Mouse (Mus musculus): ENCODE data around the gene Slc8a1.
A peak's percentile ranks its signal among the peaks of the same experiment; 100 is the strongest.

Gene Slc8a1

DNA sequence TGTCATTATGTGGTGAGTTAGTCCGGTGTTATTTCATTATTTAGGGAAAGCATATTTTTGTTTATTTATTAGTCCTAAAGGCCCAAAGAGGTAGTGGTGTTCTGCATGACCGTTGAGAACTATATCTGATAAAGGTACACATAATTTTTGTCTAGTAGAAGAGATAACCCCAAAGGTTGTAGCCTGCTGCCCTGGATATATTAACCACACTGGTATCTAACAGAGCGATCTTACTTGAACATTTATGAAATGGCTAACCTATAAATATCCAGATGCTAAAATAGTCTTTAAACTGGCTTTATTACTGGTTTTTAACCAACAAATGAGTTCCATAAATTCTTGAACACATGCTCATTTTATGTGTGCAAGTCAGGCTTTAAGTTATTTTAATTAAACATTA lies 161.3 kb downstream of the Slc8a1 start:
- DNase-seq (ENCODE audit: extremely low spot score, low spot score) = no peak

DNA sequence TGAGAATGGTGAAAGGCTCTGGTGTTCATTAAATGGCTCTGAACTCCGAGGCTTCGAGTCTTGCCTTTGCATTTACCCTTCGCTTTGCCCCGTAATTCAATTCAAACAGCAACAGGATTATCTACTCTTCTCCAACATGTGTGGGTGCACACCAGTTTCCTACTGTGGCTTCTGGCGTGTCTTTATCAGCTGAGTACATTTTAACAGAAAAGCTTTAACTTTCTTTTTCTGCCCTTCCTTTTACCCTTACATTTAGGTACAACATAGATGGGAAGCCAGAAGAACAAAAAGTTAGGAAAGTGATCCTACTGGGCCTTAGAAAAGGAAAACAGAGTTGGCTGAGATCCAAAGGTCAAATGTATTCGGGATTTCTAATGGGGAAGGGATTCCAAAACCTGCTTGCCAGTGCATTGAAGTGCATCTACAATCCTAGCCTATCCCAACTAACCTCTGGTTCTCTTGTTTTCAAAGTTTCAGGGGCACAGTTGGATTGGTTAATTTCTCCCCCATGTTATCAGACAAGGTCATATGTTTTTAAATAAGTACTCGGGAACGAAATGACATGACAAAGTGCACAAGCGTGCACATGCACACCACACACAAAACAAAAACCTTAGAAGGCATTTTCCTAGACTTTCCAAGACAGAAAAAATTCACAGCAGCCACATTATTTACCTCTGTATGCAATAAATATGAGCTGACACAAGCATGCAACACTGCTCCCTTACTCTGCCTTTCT lies 172.4 kb downstream of the Slc8a1 start:
- no peak for DNase-seq (ENCODE audit: extremely low spot score, low spot score)

DNA sequence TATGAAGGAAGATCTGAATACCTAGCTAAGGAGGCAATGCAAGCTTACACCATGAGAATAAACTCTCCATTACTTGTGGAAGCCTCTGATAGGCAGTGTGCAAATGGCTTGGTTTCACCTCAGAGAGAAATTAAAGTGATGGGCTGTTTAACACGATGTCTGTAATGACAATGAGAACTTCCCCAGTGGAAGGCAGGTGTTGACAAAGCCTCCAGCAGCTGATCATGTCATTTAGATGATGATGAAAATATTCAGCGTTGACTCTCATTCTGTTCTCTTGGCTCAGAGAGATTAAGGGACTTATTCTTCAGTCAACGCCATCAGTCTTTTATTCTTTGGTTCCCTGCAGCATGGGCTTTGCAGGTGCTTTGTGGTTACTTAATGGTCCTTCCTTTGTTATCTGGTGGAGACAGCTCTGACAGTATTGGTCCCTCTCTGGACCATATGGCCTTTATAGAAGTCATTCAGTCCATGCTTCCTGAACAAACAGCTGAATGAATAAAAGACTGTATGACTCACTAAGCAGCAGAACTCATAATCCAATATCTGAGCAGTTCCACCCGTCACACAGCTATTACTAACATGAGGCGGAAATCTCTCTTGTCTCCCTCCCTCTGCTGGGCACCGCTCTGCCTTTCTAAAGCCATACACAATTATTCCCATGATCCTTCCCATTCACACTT lies 184.0 kb downstream of the Slc8a1 start:
- no peak for DNase-seq (ENCODE audit: extremely low spot score, low spot score)

DNA sequence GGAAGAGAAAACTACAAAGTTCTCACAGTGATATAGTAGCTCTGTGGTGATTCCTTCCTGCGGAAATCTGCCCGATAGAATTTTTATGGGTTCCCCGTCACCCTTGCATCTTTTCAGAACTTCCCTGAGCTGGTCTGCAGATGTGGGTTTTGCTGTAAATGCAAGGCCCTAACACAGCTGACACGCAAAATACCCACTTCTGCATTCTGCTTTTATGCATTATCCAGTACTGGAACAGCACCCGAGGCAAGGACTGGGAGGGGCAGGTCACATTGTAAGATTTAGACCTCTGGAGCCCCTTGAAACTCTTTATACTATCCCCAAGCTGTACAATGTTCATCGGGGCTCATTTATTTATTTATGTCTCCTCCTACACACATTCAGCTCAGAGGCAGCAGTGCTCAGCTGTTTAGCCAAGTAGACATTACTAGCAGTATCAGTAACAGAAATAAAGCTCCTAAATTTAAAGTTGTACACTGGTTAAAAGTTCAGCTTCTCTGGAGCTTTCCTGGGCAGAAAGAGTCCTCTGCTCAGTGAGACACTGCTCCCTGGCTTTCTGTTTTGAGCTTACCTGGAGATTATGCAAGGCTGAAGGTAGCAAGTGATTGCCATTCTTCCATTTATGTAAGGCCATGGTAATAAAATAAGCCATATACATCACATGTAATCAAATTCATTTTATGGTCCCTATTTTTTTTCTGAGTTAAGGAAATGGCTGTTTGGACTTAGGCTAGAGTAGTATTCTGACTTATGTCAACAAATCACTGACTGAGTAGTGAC lies 186.1 kb downstream of the Slc8a1 start:
- no peak for DNase-seq (ENCODE audit: extremely low spot score, low spot score)

DNA sequence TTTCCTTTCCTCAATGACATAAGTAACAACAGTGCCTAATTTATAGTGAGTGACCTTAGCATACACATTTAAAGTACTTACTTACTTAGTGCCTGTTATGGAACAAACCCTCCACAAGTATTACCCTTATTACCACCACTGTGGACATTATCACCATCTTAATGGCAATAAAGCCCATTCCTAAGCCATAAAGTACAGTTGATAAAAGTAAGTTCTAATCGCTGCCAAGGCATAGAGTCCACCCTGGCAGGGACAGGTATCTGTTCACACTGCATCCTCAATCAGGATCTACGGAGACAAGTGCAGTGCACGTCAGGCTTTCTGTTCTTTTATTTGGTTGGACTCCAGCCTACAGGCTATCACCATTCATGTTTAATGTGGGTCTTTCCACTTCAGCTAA lies 187.3 kb downstream of the Slc8a1 start:
- DNase-seq (ENCODE audit: extremely low spot score, low spot score) = no peak

DNA sequence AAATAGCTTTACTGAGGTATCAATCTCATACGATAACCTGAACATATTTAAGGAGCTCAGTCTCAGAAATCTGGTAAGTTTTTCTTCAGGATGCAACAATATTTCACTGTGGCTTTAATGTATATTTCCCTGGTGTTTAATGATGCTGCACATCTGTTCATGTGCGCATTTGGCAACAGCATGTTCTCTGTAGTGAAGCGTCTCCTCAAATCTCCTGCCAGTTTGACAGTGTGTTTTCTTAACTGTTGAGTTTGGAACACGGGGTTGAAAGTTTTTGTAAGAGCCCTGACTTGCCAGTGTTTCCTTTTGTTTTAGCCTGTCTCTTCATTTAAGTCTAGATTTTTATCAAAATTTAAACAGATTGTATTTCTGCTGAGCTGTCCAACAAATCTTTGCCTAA lies 190.2 kb downstream of the Slc8a1 start:
- DNase-seq (ENCODE audit: extremely low spot score, low spot score) = no peak

DNA sequence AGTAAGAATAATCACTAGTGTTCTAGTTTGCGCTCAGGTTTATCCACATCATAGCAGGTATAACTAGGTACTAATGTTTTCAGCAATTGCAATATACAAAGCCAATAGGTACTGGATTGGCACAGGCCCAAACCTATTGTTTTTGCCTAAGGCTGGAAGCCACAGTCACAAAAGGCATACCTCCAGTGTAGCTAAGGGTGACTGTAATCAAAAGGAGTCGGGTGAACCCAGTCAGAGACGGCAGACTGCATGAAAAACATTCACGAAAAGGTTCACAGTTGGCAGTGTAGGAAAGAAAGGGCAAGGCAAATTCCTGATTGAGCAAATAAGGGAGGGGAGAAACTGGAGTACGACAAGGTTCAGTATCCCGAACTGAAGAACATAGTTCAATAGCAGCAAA lies 191.7 kb downstream of the Slc8a1 start:
- DNase-seq (ENCODE audit: extremely low spot score, low spot score) = no peak

DNA sequence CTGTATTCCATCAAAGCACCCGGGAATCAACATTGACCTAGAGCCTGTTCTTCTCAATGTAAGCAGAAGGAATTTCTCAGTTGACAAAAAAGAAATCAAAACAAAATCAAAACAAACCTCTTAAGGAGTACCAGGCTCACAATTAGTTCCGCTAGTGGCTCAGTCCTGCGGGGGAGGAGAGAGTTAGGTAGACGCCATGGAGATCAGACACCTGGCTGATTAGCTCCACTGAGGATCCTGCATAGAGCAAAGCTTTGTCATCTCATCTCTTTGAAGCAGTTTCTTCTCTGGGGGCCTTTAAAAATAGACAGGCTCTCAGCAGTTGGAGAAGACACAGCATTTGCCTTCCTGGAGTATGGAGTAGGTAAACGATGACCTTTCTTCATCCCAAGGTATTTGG lies 192.2 kb downstream of the Slc8a1 start:
- DNase-seq (ENCODE audit: extremely low spot score, low spot score) = no peak

DNA sequence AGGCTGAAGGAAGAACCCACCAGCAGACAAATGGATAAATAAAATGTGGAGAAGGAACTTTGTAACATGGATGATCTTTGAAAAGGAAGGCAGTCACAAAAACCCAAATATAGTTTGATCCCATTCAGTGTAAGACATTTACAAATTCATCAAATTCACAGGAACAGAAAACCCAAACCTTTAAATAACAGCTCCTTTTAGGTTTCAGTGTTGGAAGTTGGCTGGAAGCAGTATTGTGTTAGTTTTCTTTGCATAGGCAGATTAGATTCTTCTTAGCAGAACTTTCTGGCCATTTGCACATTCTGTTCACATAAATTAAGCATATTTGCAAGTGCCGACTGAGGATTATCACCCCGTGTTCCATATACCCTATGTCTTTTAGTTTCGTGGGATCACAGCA lies 193.3 kb downstream of the Slc8a1 start:
- no peak for DNase-seq (ENCODE audit: extremely low spot score, low spot score)

DNA sequence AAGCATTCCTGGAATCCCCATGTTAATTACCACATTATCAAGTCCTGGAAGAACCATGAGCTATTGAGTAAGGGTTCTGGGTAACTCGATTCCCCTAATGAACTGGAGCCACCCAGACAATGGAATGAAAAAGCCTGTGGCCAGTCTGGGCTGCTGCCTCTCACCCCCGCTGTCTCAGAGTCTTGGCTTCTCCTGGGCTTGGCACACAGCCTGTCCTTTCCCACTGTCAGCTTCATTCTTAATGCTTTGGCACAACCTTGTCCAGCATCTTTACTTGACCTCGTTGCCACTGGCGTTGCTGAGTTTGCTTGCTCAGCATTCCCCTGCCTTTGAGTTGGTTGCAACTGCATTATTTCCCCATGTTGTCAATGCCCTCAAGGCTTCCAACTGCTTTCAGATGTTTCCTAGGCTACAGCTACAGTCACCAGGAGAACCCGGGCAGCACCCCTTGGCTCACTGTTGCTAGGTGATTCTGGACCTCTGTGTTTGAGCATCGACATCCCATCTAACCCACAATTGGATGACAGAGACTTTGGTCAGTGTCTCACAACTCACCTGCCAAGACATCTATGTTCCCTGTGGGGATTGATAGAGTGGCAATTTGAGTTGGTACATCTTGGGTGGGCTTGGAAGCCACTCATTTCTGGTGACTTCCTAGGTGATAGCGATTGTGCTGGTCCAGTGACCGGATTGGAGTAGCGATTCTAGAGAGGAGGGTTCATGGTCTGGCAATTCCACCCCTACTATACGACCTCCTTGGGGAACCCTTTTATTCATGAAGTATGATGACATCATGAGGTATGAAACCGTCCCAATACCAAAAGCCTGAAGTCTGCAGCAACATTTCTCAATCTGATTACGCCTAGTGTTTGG lies 195.6 kb downstream of the Slc8a1 start:
- DNase-seq (ENCODE audit: extremely low spot score, low spot score) = no peak

DNA sequence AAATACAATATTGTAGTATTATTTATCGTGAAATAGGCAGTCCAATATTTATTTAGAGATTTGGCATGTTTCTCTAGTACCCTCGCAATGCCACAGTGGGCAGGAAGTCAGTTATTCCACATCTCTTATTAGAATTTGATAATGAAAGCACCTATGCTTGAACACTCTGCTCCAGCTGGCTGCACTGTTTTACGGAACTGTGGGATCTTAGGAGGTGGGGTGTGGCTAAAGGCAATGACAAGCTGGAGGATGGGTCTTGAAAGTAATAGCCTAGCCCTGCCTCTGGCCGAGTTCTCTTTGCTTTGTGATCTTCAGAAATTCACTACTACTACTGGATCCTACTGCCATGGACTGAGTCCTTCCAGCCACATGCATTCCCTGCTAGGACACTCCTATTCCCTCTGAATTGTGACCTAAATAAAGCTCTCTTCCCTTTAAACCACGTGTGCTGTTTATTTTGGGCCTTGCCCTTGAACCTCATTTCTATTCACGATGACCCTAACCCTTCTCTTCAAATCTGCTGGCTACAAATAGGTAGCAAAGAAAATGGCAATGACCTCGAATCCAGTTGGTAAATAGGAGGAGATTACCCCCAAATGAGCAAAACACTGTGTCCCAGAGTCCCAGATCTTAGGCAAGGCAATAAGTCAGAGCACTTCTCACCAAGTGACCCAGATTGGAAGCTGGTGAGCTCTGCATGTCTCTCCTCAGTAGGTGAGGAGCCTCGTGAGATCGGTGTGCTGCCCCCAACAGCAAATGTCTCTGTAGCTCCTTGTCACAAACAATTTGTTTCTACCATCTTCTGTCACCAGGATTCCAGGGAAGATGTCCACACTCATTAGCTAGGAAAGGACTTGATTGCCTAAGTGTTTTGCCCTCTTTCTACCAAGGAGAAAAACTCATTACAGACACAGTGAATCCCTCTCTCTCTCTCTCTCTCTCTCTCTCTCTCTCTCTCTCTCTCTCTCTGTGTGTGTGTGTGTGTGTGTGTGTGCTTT lies 199.7 kb downstream of the Slc8a1 start:
- DNase-seq (ENCODE audit: extremely low spot score, low spot score) = no peak

DNA sequence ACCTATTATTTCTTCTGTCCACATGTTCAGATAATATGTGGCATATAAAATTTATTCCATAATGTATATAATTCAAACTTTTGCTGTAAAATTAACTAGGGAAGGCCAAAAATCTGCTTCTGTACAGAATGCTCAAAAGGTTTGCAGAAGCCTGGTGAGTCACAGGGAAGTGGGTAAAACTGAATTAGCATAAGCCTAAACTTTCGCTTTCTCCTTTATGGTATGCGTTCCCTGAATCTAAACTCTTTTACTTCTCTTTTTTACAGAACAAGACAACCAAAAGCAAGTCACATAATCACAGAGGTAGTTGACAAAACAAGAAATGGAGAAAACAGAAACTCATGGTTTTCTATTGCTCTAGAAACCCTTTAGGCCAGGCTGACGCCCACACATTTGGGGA lies 202.1 kb downstream of the Slc8a1 start:
- DNase-seq (ENCODE audit: extremely low spot score, low spot score) = no peak

DNA sequence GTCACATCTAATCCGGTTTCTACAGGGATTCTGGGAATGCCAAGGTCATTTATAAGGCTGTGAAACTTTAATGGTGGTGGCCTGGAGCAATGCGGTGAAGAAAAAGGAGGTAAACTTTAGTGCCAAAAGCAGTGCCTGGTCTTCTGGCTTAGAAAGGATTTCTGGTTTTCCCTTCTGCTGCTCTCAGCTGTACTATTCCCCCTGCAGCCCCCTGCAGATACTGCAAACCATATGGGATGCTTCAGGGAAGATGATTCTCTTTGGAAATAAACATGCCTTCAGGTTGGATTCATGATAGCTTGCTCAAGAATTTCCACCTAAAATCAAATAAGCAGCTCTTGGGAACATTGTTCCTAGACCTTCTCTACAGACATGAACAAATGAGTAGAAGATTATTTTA lies 208.3 kb downstream of the Slc8a1 start:
- no peak for DNase-seq (ENCODE audit: extremely low spot score, low spot score)

DNA sequence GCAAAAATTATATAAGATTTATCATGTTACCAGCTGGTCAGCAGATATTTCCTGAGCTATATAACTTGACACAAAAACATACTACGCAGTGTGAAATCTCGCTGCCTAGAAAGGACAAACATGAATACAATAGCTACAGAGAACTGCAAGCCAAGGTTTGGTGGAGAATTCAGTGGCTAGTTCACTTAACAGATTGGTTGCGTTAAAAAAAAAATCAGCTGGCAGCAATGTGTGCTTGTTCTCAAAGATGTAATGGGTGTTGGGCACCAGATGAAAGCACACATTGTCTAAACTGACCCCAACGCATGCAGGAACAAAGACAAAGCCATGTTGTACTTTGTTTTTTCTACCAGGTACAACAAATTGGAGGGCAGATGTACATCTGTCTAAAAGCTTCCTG lies 209.2 kb downstream of the Slc8a1 start:
- no peak for DNase-seq (ENCODE audit: extremely low spot score, low spot score)

DNA sequence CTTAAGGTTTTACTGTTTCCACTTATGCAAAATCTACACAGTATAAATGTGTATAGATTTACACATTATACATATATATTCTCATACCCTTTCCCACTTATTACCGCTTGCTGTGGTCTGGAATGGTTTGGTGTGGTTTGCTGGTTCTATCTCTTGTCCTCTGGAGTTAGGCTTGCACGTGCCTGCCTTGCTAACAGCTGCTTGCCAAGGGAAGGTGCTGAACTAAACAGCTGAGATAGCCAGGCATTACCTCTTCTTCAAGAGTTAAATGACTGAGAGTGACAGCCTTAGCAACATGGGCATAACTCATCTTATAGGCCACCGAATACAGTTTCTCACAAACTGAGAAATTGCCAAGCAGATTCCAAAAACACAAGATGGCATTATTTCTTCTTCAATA lies 211.7 kb downstream of the Slc8a1 start:
- DNase-seq (ENCODE audit: extremely low spot score, low spot score) = no peak

DNA sequence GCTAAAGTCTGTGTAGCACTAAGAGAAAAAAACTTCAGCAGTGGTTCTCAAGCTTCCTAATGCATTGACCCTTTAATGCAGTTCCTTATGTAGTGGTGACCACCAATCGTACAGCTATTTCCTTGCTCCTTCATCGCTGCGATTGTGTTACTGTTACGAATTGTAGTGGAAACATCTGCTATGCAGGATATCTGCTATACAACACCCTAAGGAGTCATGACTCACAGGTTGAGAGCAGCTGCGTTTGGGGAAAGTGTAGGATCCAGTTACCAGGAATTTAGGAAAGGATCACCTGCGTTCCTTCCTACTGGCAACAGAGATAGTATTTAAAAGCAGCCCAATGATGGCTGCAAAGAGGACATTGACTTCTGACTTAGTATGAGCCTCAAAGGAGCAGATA lies 213.4 kb downstream of the Slc8a1 start:
- DNase-seq (ENCODE audit: extremely low spot score, low spot score) = no peak

DNA sequence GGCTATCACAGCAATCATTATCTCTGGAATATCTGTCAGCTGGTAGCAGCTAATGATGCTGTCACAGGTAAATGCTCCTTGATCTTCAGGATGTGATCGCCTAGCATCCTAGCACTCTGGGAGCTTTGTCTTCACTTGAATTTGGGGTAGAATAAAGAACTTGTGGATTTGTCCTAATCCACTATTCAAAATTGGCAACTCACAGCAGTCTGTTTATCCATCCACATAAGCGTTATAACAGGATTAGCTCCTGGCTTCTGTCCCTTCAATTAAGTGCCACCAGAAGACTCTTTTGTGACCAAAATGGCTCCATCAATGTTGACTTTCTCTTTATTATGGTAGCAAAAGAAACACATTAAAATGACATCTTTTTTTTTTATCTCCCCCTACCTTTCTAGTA lies 214.2 kb downstream of the Slc8a1 start:
- no peak for DNase-seq (ENCODE audit: extremely low spot score, low spot score)

DNA sequence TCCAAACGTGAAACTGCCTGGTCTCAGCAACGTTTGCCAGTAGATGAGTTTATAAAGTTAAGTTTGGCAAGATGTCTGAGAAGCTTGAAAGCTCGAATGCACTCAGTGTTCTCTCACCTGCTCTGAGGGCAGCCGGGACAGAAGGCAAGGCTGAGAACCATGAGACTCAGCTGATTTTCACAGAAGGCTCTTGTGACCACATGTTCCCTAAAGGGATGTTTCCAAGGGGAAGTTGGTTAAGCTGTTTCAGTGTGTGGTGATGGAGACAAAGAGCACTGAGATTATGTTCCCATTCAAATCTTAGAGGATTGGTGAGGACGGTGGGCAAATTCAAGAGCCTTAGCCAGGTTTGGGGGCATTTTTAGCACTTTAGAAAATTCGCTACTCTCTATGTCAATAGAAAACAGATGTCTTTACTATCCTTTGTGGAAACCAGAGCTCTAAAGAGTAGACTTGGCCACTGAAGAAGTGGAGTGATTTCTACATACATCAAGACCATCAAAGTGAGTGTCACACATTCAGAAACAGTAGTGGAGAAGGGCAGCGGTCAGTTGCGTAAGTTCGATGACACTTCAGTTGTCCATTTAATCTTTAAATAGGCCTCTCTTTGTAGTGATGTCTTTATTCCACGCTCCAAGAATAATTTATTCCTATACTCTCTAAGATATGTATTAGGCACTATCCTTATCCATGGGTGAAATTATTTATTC lies 219.7 kb downstream of the Slc8a1 start:
- DNase-seq (ENCODE audit: extremely low spot score, low spot score) = no peak

DNA sequence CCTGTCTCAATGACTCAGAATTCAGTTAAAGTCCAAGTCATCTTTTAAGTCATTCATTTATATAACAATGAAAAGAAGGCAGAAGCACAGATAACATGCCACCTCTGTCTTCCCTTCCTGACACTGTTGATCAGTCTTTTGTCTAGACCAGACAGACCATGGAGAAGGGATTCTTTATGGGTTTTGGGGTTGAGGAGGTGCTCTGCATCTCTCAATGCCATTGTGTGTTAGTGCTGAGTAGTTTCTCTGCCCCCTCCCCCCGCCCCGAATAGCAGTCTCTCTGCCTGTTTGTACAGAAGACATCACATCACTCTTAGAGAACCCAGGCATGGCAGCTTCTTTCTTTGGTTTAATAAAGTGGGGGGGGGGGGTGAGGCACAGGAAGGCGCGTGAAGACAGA lies 222.0 kb downstream of the Slc8a1 start:
- DNase-seq (ENCODE audit: extremely low spot score, low spot score) = peak; percentile 16

DNA sequence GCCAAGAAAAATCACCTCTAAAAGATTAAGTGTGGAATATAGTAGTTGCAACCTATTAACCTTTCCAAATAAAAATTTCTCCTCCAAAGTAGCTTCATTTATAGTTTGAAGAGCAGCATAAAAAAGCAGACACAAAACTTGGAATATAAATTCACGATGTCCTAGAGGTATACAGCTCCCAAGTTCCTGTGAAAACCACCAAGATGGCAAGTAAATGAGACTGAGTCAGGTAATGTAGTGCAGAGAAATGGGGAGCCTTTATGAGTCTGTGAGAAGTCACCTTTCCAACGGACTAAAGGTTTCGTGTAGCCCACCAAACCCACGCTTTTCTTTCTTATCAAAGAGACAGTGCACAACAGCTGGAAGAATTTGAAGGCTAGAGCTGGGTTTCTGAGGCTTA lies 224.2 kb downstream of the Slc8a1 start:
- DNase-seq (ENCODE audit: extremely low spot score, low spot score) = no peak

Measured in neural tube, embryonic 10.5 days (tissue).